Comparison of ENCODE assay signal across 10 mouse cellular contexts in genomic region chr10:8089296-8089695, GRCm38 (mm10).
DNase-seq lines count a peak whose midpoint lies in the region; ATAC-seq lines count a peak whose summit lies in the region.
"Had no signal": no experiment of that assay in that cellular context is flagged by ENCODE, and none has a peak within 500 bp of the region (broad histone marks: within the 10 kb centered on the region; RNA-seq: fewer than 3 reads in every experiment).

No protein-coding gene starts in this region.

- H3K27me3 ChIP-seq in hindbrain, embryonic 16.5 days (replicated peaks; ENCODE audit: control insufficient read depth, insufficient read depth, low read length): no peaks in the 10 kb centered on the region
- H3K27me3 ChIP-seq in midbrain, embryonic 10.5 days (ENCODE audit: low read depth, poor library complexity, severe bottlenecking): peaks cover 40% of the 10 kb centered on the region
- H3K27me3 ChIP-seq: embryonic facial prominence, embryonic 12.5 days had no signal

- DNase-seq in frontal cortex, postnatal 36 days (ENCODE audit: low spot score in 2 of 2): no peak
- DNase-seq in embryo, embryonic 10 days (ENCODE audit: low spot score): peak; percentile 72
- peak; percentile 58 for DNase-seq in midbrain, embryonic 10.5 days (ENCODE audit: low spot score)
- no peak for DNase-seq in MN1 (ENCODE audit: low spot score)
- no peak for DNase-seq in left cerebral cortex, postnatal 14 days (ENCODE audit: low spot score in 2 of 2)
- DNase-seq in layer of hippocampus, adult 8-10 months (ENCODE audit: low spot score in 2 of 2): no peak
- DNase-seq: lung, postnatal 4 days had no signal

- H3K9me3 ChIP-seq in hindbrain, embryonic 16.5 days (ENCODE audit: control insufficient read depth, low read length): no peaks in the 10 kb centered on the region
- no peaks in the 10 kb centered on the region for H3K9me3 ChIP-seq in midbrain, embryonic 10.5 days (replicated peaks)
- H3K9me3 ChIP-seq: embryonic facial prominence, embryonic 12.5 days had no signal

- no peak overlapping the region for H3K4me3 ChIP-seq in hindbrain, embryonic 16.5 days (ENCODE audit: low read length)
- no peak overlapping the region; the same call in 1 of the 2 replicates for H3K4me3 ChIP-seq in midbrain, embryonic 10.5 days
- H3K4me3 ChIP-seq: embryonic facial prominence, embryonic 12.5 days had no signal

- H3K36me3 ChIP-seq in hindbrain, embryonic 16.5 days (ENCODE audit: control insufficient read depth, insufficient read depth, low read length): no peaks in the 10 kb centered on the region
- H3K36me3 ChIP-seq in midbrain, embryonic 10.5 days: no peaks in the 10 kb centered on the region
- H3K36me3 ChIP-seq: embryonic facial prominence, embryonic 12.5 days had no signal

- intact Hi-C loops in left cerebral cortex, postnatal 14 days (cut with DNase I): no loop called here

- 0 out of 2 replicates have a peak, but pooled peaks have one; percentile 38 for ATAC-seq in frontal cortex, adult (ENCODE audit: low TSS enrichment)
- peak; percentile 84 for ATAC-seq in hindbrain, embryonic 16.5 days

- H3K4me1 ChIP-seq in hindbrain, embryonic 16.5 days (ENCODE audit: control insufficient read depth, insufficient read depth, low read depth, low read length): peaks cover 4% of the 10 kb centered on the region
- H3K4me1 ChIP-seq in midbrain, embryonic 10.5 days: peaks cover 22% of the 10 kb centered on the region

- peak overlapping the region; percentile 2; the same call in 1 of the 2 replicates for H3K4me2 ChIP-seq in hindbrain, embryonic 16.5 days (ENCODE audit: low read length)
- H3K4me2 ChIP-seq: embryonic facial prominence, embryonic 12.5 days had no signal

- no peak overlapping the region for H3K27ac ChIP-seq in hindbrain, embryonic 16.5 days (ENCODE audit: low read depth, low read length)
- peak overlapping the region; percentile 42 for H3K27ac ChIP-seq in midbrain, embryonic 10.5 days (replicated peaks)
- H3K27ac ChIP-seq: embryonic facial prominence, embryonic 12.5 days had no signal

- no peak overlapping the region for H3K9ac ChIP-seq in hindbrain, embryonic 16.5 days (ENCODE audit: low read depth, low read length)
- H3K9ac ChIP-seq: embryonic facial prominence, embryonic 12.5 days had no signal

- 12% methylated on average over 9 of the region's 9 CpGs for WGBS in hindbrain, embryonic 16.5 days
- WGBS in midbrain, embryonic 10.5 days: 23% methylated on average over 9 of the region's 9 CpGs

Comparison
In these comparisons a context has a peak if more than half of its experiments do, and no peak if none do; other contexts are left out.
1. DNase-seq: peak in embryo, embryonic 10 days (single experiment) and midbrain, embryonic 10.5 days (single experiment); none in frontal cortex, postnatal 36 days (0 of 2), MN1 (single experiment), left cerebral cortex, postnatal 14 days (0 of 2) and layer of hippocampus, adult 8-10 months (0 of 2).